Mouse (Mus musculus) lung, adult 2 months (tissue): ENCODE data around the gene Ccdc69.

ENCODE experiments used
- CTCF ChIP-seq: fragments of 200-500 bp; IDR thresholded peaks from 2 replicates; pipeline ENCODE4 v1.5.1; 2011; ENCODE audit warnings: mild to moderate bottlenecking, low read length, control low read depth; ENCODE audit not compliant: insufficient read depth
- POLR2A ChIP-seq: fragments of 200-500 bp; IDR thresholded peaks from 2 replicates; pipeline ENCODE4 v1.6.1; 2011; ENCODE audit warnings: low read depth, mild to moderate bottlenecking, control low read depth, low read length, borderline replicate concordance; ENCODE audit errors: extremely low read depth

GRCm38 (mm10) chr11:55031991-55032280 lies 46.0 kb downstream of the Ccdc69 start:
- TF ChIP-seq CTCF (no peak), POLR2A (no peak)
